Mouse (Mus musculus): Measurements from ENCODE around the gene Dync2li1. TPM values are rescaled to one million over a fixed set of nuclear protein-coding genes. Genes with fewer than 3 reads are reported as not detected.

The Dync2li1 gene
- total and polyA plus RNA-seq, 3 experiments, result 0.08 TPM; not detected in 2

DNA sequence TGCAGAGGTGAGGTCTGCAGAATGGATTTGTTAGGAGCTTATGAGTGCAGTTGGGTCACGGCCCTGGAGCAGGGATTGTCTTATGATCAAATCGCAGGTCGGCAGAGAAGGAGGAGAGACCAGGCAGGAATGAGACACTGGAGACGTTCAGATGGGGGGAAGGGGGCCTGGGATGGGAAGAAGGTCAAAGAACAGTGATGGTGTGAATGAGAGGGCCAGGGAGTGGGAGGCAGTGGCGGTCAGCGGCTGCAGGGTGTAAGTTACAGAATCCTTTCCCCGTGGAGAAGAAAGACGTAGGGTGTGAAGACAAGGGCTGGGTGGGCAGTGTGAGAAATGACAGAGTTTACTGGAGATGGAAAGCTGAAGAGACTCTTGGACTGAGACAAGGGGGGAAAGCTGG, 45.5 kb upstream of the Dync2li1 start:
- no peak for DNase-seq (ENCODE audit: low read depth, low spot score)
- H3K4me1 ChIP-seq (ENCODE audit: control insufficient read depth in 1 of 2, insufficient read depth in 2 of 2, low read length in 2 of 2), result no peaks in the 10 kb centered on the region
- no peak overlapping the region for H3K27ac ChIP-seq (ENCODE audit: control insufficient read depth, low read depth, low read length)
- H3K9ac ChIP-seq (ENCODE audit: control insufficient read depth, low read depth, low read length, poor library complexity, severe bottlenecking), result no peak overlapping the region
- no peaks in the 10 kb centered on the region for H3K79me2 ChIP-seq (ENCODE audit: control insufficient read depth, insufficient read depth, low read length, poor library complexity)
- H3K9me3 ChIP-seq (replicated peaks; ENCODE audit: insufficient read depth, low read length), result no peaks in the 10 kb centered on the region
- no peaks in the 10 kb centered on the region for H3K36me3 ChIP-seq (ENCODE audit: control insufficient read depth in 1 of 2, insufficient read depth in 2 of 2, low read length in 2 of 2)
- TF ChIP-seq ZC3H11A (IDR thresholded peaks at IDR 0.05; ENCODE audit: low read depth, low read length) (no peak), ELF1 (IDR thresholded peaks at IDR 0.05; ENCODE audit: low read depth, low read length) (no peak), BHLHE40 (IDR thresholded peaks at IDR 0.05; ENCODE audit: borderline replicate concordance, low read depth, low read length) (no peak), MYB (IDR thresholded peaks at IDR 0.05; ENCODE audit: low read depth, low read length) (no peak), NRF1 (IDR thresholded peaks at IDR 0.05; ENCODE audit: insufficient read depth, low read depth, low read length, poor library complexity, severe bottlenecking) (no peak), CHD1 (IDR thresholded peaks at IDR 0.05; ENCODE audit: low read depth, low read length) (no peak), TCF12 (IDR thresholded peaks at IDR 0.05; ENCODE audit: low read depth, low read length) (no peak), MYC (IDR thresholded peaks at IDR 0.05; ENCODE audit: low read depth, low read length) (no peak), KAT2A (conservative IDR thresholded peaks at IDR 0.05; ENCODE audit: low read depth, low read length) (no peak), NELFE (IDR thresholded peaks at IDR 0.05; ENCODE audit: low read depth, low read length) (no peak)
- no peak overlapping the region for H3K4me3 ChIP-seq (ENCODE audit: control insufficient read depth in 1 of 2, insufficient read depth in 1 of 2, low read depth in 2 of 2, low read length in 2 of 2)
- peaks cover 0 to 5% of the 10 kb centered on the region in 2 experiments; a peak in 3 of 4 replicates for H3K27me3 ChIP-seq (ENCODE audit: control insufficient read depth in 1 of 2, insufficient read depth in 2 of 2, low read length in 2 of 2)

DNA sequence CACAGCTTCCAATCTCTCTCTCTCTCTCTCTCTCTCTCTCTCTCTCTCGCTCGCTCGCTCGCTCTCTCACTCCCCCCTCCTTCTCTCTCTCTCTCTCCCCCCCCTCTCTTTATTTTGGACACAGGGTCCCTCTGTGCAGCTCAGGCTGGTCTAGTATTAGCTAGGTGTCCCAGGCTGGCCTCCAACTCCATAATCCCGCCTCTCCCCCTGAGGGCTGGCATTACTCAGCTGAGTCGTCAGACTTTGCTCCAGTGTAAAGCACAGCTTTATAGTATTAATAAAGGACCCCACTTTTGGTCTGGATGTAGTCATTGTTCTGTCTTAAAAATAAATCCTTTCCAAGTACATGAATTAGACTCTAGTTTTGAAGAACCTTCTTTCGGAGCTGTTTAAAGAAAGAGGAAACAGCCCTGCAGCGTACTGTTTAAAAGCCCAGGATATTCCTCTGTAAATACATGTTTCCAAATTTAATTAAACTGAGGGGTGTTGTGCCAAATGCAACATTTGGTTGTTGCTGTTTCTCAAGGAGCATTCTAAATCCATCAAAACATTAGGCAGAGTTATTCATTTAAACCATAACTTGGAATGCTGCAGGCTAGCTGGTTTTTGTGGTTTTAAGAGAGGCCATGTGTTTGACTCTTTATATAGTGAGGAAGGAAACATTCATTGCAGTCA, 44.4 kb upstream of the Dync2li1 start:
- H3K4me3 ChIP-seq (ENCODE audit: control insufficient read depth in 1 of 2, insufficient read depth in 1 of 2, low read depth in 2 of 2, low read length in 2 of 2), result no peak overlapping the region
- H3K9me3 ChIP-seq (replicated peaks; ENCODE audit: insufficient read depth, low read length), result no peaks in the 10 kb centered on the region
- TF ChIP-seq NELFE (IDR thresholded peaks at IDR 0.05; ENCODE audit: low read depth, low read length) (no peak), RCOR1 (IDR thresholded peaks at IDR 0.05; ENCODE audit: low read depth, low read length) (no peak), SIN3A (IDR thresholded peaks at IDR 0.05; ENCODE audit: low read length) (no peak), TAL1 (IDR thresholded peaks at IDR 0.05; ENCODE audit: low read length) (no peak), ZKSCAN1 (IDR thresholded peaks at IDR 0.05; ENCODE audit: low read depth, low read length) (no peak), MAFK (IDR thresholded peaks at IDR 0.05; ENCODE audit: borderline replicate concordance, low read depth, low read length) (no peak), NRF1 (IDR thresholded peaks at IDR 0.05; ENCODE audit: insufficient read depth, low read depth, low read length, poor library complexity, severe bottlenecking) (no peak), POLR2AphosphoS5 (IDR thresholded peaks at IDR 0.05; ENCODE audit: borderline replicate concordance, low read depth, low read length) (no peak), POLR2A (IDR thresholded peaks at IDR 0.05; ENCODE audit: control insufficient read depth in 1 of 2, insufficient read depth in 1 of 2, low read depth in 1 of 2, low read length in 2 of 2, poor library complexity in 1 of 2) (no peak), MAX (IDR thresholded peaks at IDR 0.05; ENCODE audit: low read length) (no peak), POLR2AphosphoS2 (IDR thresholded peaks at IDR 0.05; ENCODE audit: low read length) (no peak), SMC3 (IDR thresholded peaks at IDR 0.05; ENCODE audit: low read depth, low read length) (no peak), HCFC1 (IDR thresholded peaks at IDR 0.05; ENCODE audit: low read depth, low read length) (no peak), CHD2 (IDR thresholded peaks at IDR 0.05; ENCODE audit: low read length) (no peak), ZC3H11A (IDR thresholded peaks at IDR 0.05; ENCODE audit: low read depth, low read length) (no peak), MEF2A (IDR thresholded peaks at IDR 0.05; ENCODE audit: extremely low read depth, insufficient replicate concordance, low read depth, low read length, poor library complexity, severe bottlenecking) (no peak), JUND (IDR thresholded peaks at IDR 0.05; ENCODE audit: low read depth, low read length) (no peak), ETS1 (IDR thresholded peaks at IDR 0.05; ENCODE audit: low read depth, low read length) (no peak), RAD21 (IDR thresholded peaks at IDR 0.05; ENCODE audit: low read depth, low read length) (no peak), BHLHE40 (IDR thresholded peaks at IDR 0.05; ENCODE audit: borderline replicate concordance, low read depth, low read length) (no peak)
- H3K27me3 ChIP-seq (ENCODE audit: control insufficient read depth in 1 of 2, insufficient read depth in 2 of 2, low read length in 2 of 2), result peaks cover 0 to 7% of the 10 kb centered on the region in 2 experiments; a peak in 3 of 4 replicates
- no peaks in the 10 kb centered on the region for H3K4me1 ChIP-seq (ENCODE audit: control insufficient read depth in 1 of 2, insufficient read depth in 2 of 2, low read length in 2 of 2)
- H3K27ac ChIP-seq (ENCODE audit: control insufficient read depth, low read depth, low read length), result no peak overlapping the region
- no peak for DNase-seq (ENCODE audit: low read depth, low spot score)
- H3K79me2 ChIP-seq (ENCODE audit: control insufficient read depth, insufficient read depth, low read length, poor library complexity), result no peaks in the 10 kb centered on the region
- H3K9ac ChIP-seq (ENCODE audit: control insufficient read depth, low read depth, low read length, poor library complexity, severe bottlenecking), result no peak overlapping the region
- no peaks in the 10 kb centered on the region for H3K36me3 ChIP-seq (ENCODE audit: control insufficient read depth in 1 of 2, insufficient read depth in 2 of 2, low read length in 2 of 2)

All from MEL (cell line).